Mouse (Mus musculus) lung, postnatal 14 days (tissue): ENCODE results near the gene Hadhb.

Experiments
- DNase-seq: peaks from one replicate; pipeline ENCODE4 v3.0.0; 2021

Hadhb gene

DNA sequence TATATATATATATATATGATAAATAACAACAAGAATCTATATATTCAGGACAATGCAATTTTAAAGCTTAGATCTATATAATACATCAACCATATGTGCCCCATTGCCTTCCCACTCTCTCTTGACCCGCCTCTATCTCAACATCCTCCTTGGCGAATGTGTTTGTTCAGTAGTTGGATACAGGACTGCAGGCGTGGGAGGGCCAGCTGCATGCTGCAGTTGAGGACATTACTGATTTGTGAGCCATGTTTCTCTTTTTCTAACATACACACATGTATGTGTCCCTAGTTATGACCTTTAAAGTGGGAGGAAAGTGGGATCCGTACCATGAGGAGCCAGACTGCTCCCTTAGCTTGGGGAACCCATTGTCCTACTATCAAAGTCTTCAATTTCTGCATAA, 23.8 kb upstream of the Hadhb start:
- no peak for DNase-seq

DNA sequence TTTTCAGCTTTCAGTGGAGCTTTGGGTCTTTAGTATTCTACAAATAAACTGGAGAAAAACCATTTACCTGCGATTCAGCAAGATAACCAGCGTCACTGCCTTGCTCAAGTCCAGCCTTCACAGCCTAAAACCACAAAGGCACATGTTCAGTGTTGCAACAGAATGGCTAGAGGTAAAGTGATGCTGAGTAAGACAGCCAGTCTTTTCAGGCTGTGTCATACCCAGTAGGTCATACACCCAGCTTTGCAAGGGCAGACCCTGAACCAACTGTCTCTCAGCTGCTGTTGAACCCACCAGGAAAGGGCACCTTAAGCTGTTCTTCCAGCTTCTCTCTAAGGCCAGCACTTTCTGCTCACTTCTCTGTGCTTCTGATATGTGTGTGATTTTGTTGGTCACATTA, 22.9 kb upstream of the Hadhb start:
- DNase-seq, result no peak

DNA sequence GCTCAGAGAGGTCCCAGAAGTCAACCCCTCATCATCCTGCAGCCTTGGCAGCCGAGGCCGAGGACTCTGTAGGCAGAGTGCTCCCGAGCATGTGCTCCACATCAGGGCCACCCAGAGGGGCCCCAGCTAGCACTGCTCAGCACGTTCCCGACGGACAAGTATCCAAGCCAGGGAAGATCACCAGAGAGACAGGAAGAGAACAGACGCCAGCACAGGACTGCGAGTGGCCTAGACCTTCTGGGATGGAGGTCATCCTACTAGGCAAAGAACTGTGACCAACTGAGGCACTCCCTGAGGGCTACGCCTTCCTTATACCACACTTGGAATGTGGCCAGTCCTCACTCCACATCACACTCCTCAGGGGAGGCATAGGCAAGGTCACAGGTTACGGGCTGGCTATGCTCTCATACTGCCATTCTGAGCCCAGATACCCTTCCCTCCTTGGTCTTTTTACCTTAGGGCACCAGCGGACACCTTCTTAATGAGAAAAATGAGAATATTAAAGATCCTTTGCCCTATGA, 19.3 kb upstream of the Hadhb start:
- DNase-seq, result no peak

DNA sequence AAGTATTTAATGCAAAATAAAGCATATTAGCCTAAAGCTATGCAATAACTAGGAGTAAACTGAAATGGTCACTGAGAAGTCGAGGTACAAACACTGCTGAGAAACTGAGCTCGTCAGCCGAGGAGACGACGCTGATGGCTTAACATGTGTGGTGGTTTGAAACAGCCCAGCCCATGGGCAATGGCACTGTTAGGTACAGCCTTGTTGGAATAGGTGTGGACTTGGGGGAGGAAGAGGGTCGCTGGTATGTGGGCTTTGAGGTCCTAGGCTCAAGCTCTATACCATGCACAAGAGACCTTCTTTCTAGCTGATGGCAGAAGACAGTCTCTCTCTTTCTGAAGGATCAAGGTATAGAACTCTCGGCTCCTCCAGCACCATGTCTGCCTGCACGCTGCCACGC, 17.8 kb upstream of the Hadhb start:
- no peak for DNase-seq

DNA sequence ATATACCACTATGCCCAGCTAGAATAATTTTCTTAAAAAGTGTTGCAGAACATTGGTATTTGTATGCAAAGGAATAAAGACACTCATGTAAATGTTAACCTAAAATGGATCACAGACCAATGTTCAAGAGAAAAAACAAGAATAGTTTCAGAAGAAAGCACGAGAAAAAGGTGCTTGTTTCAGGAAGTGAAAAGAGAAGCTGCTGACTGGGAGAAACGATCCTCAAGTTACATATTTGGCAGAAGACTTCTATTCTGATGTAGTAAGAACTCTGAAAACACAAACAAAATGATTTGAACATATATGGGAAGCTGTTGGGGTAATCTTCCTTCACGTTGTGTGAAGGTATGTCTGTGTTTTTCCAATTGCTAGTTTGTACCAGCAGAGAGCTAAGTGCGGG, 16.9 kb upstream of the Hadhb start:
- DNase-seq, result no peak

DNA sequence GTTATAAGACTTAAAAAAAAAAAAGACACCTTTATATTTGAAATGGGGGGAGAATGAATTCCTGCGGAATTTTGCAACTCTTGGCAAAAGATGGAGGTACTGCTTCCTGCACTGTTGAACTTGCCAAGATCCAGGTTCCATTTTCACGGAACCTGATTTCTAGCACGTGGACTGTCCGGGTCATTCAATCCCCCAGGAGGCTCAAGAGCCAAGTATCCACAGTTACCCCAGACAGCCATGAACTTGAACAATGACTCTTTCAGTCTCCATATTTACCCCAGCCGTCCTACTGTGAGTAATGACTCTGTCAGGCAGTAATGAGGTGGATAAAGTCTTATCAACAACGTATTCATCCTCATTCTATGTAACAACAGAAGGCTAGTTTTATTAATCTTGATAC, 8.5 kb upstream of the Hadhb start:
- DNase-seq, result no peak

DNA sequence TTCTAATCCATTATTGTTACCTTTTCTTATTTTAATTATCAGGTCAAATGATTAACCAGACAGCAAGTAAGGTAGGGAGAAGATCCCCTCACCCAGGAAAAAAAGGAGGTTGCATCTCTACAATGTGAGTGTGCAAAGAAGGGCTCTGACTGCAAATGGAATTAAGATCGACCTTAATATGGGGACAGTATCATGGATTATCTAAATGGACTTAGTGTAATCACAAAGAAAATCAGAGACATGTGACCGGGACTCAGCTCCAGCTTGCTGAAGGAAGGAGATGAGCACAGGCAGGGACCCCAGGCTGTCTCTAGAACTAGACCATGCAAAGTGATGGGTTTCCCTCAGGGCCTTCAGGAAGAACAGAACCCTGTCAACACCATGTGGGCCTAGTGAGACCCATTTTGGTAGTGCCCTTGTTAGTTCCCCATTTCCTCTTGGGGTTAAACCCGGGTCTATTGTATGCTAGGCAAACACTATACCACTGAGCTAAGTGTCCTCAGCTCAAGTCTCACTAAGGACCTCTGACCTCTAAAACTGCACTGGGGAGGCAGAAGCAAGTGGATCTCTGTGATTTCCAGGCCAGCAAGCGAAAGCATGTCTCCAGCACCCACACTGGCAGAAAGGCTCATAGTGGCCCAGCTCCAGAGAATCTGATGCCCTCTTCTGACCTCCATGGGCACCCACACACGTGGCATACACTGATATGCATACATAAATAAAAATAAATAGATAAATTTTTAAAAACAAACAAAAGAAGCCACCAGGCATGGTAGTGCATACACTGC, 6.7 kb upstream of the Hadhb start:
- DNase-seq, result no peak

DNA sequence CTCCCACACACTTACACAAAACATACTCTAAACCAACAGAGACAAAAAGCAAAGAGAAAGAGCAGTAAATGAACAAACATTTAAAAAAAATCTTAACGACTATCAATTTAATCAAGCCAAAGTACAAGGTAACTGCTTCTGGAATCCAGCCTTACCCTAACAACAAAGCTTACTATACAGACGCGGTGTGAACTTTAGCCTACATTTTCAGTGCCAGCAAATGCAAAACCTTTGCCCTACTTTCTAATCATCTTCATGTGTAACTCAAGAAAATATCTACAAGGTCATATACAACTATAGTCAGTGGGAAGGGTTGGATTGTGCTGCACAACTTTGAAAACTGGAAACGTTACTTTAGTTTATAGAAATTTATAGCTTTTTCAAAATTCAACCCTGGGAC, 3.0 kb upstream of the Hadhb start:
- DNase-seq, result no peak

DNA sequence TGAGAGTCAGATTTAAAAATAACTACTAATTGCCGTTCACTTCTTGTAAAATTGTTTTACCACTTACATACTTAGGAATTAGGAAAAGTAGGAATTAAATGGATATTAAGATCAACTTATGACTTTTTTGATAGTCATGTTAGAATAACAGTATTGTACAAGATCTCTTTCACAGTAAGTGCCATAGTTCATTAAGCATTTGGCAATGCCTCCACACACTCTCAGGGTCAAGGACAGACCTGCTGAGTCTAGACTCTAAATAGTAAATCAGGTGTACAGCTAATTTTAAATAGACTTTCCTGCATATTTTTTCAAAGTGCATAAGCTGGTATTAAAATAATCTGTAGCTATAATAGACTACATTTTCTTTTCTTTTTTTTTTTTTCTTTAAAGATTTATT, 2.6 kb upstream of the Hadhb start:
- DNase-seq, result no peak

DNA sequence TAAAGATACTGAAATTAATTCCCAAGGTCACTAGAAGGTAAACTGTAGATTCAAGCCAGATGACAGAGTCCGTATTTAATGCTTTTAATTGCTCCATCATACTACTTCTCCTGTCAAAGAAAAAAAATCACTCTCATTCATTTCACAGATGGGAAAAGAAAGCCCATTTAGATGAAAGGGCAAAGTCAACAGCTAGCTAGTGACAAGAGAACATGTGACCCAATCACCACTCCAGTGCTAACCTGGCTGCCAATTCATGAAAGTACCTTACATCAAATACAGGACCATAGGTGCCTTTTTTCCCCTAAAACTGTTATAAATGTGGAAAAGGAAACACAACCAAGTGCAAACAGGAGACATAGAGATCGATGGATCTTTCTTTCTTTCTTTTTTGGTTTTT, 1.8 kb upstream of the Hadhb start:
- no peak for DNase-seq

DNA sequence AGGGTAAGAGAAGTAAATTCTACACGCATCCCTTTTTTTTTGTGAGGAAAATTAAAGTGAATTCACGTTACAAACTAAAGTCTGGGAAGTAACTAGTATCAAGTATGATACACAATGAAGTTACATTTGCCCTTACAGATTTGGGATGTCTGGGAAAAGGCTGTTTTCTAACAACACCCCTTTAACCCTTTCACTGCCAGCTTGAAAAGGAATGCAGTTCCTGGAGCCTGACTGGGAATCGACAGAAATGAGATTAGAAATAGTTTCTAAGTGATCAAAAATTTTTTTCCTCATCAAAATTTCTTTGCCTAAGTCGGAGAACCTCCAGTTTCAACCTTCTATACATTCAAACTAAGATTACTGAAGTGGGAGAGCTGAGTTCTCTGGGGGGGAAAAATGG, 1.0 kb upstream of the Hadhb start:
- DNase-seq, result no peak

DNA sequence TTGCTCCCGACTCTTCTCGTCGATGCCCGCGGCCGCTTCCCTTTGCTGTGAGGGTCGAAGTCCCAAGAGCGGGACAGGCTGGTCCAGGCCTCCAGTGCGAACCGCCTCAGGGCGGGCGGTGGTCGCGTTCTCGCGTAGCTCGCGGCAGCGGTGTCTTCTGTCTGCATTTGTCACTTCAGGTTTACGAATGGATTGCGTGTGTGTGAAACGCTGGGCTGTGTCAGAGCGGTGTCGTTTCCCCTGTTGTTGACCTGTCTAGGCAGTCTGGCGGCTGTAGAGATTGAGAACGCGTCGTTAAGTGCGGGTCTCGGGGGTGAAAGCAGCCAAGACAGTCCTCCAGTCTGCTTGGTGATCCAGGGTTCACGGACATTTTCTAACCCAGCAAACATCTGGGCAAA, 346 bp downstream of the Hadhb start:
- DNase-seq, result no peak

DNA sequence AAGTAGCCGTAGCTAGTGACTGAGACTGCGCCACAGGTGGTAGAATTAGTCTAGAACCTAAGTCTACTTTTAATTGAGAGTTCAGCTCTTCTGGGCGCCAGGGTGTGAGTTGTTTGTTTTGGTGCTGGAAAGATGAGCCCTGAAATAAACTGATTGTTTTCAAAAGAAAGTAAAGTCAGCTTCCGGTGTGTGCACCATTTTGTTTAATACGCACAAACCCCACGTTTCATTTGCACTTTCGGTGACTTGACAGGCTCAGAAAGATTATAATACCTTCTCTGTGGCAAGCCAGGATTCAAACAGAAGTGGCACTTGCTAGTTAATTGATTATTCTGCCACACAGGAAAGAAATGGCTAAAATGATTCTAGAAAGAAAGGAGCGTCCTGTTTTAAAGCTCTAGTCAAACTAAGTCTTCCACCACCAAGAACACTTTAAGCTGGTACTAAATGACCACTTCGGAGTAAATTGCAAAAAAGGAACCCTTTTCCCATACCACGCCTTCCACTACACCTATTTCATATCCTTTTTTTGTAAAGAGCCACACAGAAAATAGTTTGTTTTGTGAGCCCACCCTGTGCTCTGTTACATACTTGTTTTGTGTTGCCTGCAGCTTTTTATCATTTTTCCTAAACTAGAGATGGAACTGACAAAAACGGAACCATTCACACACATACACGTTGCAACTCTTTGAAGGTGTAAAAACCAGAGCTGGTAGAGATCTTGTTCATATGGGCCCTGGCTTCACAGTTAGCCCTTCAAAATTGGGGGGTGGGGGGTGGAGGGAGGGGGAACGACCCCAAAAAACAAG, 977 bp downstream of the Hadhb start:
- no peak for DNase-seq

DNA sequence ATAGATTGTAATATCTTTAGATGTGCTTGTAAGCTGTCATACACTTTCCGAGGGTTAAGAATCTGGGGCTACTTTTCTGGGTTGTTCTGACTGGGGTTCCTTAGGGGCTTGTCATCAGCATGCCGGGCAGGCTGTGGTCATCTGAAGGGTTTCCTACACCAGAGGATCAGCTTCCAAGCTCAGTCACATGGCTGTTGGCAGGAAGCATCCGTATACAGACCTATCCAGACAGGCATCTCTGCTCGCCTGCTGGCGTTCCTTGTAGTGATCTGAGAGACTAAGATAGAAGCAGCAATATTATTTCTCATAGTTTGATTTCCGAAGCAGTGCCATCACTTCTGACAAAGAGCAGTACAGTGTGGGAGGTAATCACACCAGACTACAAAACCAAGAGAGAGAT, 4.6 kb downstream of the Hadhb start:
- no peak for DNase-seq

DNA sequence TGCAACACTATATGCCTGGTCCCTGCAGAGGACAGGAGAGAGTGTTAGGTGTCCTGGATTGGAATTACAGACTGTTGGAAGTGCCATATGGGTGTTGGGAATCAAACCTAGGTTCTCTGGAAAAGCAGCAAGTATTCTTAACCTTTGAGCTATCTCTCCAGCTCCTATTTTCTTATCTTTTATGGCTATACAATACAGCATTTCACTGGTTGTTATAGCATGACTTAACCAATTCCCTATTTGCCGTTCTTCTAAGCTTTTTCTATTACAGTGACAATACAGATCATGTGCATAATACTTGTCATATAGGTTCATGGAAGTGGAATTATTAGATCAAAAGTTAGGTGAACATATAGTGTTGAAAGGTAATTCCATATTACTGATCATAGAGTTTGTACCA, 6.8 kb downstream of the Hadhb start:
- DNase-seq, result no peak

DNA sequence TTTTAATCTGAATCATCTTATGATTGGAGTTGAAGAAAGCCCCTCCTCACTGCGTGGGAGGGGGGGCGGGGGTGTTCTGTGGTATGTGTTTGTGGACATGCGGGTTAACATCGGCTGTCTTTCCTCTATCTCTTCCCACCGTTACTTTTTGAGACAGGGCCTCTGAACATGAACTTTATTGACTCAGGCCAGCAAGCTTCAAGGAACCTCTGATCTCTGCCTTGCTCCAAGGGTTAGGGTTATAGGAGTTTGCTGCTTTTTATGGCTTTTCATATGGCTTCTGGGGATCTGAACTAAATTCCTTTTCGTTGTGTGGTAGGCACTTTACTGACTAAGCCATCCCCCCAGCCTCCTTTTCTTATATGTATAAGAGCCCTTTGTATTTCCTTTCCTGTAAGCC, 7.3 kb downstream of the Hadhb start:
- DNase-seq, result no peak

DNA sequence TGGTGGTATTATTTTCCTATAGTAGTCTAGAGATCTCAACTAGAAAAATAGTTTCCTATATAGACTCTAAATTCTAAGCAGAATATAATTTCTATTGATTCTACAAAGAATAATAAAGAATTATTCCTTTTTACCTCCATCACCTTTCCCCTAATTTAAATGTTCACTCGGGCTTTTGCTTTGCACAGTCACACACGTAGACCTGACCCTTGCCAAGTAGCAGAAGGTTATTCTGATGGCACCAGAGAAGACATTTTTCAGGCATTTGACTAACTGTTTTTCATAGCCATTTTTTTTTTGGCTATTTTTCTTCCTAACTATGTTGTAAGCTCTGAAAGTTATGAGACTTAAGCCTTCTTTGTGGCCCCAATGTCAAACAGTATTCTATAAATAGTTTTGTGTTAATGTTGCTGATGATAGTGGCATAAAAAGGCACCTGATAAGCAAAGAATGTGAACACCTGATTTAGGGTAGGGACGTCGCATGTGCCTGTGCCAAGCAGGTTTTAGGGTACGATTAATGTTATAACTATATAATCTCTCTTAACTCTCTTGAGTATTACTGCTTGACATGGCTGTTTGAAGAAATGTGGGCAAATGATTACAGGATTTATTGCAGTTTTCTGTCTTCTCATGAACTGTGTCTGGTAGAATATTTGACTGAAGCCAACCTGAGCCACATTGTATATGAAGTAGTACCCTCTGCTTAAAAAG, 10.3 kb downstream of the Hadhb start:
- no peak for DNase-seq

DNA sequence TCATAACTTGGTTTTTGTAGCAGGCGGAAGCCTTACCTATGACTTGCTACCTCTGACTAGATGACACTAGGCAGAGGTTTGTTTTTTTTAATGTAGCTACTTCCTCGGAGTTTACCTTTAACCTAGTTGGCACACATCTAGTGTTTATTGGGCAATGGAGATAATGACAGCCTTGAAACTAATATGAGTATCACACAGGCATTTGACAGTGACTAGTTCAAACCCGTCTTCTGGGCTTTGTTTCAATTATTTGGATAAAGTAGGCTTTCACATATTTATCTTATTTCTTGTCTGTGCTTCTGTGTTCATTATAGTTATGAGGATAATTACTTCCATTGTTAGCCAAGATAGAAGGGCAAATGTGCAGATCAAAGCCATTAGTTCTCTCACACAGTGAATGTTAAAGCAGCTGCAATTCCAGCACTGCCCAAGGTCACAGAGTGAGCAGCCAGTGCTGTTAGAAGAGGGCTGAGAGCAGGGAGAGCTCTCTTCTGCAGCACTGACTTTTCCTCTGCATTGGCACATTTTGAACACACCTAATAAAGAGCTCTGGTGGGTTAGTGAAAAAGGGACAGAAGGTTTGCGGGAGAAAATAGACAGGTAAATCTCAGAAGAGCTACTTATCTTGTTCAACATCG, 15.4 kb downstream of the Hadhb start:
- DNase-seq, result no peak

DNA sequence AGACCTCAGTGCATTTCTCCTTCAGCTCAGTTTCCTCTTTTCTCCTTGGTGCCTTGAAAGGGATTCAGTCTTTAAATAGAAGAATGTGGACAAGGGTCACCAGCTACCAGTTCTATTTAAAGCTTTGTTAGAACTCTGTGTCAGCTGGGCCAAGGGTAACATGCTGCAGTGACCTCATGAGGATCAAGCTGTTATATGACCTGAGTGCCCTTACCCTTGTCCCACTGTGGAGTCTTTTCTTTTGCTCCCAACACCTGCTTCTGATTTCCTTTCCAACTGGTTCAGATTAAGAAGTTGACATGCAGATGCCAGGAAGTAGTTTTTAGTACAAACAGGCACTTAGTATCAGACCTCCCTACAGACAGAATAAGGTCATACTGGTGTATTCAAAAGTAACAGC, 17.1 kb downstream of the Hadhb start:
- DNase-seq, result no peak

DNA sequence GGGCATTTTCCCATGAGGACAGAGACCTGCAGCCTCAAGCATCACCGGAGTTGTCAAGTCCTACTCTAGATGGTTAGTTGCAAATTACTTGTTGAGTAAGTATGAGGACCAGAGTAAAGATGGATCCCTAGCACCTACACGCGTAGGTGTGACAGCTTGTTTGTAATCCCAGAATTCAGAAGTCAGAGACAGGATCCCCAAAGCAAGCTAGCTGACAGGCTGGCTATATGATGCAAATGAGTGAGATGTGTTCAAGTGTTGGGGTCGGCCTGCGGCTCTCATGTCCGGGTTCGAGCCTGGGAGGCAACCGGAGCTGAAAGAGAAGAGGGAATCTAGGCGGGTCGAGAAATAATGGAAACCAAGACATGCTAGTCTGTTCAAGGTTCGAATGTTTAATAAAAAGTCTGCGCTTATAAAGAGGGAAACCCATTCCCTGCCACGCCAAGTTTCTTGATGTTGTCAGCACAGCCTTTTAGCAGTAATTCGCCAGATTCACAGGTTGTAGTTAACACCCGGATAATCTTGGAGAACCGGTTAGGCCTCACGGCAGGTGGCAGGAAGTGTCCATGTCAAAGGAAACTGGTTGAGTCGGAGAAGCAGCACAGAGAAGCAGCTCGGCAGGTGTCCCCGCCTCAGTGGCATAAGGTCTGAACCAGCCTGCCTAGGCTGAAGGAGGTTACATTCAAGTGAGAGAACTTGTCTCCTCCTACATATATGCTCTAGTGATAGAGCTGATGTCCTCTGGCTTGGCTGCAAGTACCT, 18.1 kb downstream of the Hadhb start:
- DNase-seq, result no peak

DNA sequence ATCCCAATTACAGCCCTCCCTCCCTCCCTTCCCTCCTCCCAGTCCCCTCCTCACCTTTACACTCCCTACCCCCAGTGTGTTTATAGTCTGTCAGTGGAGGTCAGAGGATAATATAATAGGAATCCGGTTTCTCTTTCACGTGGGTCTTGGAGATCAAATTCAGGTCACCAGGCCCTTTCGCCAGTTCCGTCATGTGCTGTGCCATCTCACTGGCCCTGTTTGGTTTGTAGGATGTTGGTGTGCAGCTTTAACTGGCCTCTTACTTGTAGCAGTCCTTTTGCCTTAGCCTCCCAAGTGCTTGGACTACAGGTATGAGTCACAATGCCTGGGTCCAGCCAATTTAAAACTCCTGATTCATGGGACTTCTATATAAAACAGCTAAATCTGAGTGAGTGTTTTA, 20.8 kb downstream of the Hadhb start:
- DNase-seq, result no peak

DNA sequence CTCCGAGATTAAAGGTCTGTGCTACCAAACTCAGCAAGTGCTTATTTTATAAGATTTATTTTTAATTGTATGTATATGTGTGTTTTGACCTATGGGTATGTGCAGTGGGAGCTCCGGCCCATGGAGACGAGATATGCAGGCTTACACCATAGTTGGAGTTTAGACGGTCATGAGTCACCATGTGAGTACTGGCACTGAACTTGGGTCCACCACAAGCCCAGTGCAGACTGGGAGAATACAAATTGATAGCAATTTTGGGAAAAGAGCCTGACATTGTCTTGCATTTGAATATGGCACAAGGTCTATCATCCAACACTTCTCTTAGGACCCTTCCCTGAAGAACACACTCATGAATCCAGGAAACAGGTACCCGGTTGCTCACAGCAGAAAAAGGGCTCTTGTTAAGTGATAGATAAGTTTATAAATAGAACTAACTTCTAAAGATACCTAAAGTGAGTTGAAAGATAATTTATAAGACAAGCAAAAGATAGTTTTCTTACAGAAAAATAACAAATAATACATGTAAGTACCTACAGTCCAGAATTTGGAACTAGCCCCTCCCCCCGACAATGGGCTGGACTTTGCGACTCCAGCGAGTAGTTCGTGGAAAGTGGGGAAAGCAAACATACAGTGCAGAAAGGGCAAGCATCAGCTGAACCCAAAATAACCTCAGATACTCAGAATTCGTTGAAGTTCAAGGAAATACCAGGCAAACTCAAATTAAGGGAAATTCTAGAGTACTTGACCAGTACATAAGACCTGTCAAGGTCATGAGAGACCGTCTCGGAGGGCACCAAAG, 32.8 kb downstream of the Hadhb start:
- no peak for DNase-seq
